Mouse (Mus musculus): ENCODE data around the gene Nudt2.
"Not testable (repeated sequence)": the region's sequence is repeated elsewhere in the genome, so short reads cannot be mapped to it uniquely, and the experiment has no call there.

- TF ChIP-seq POLR2A (IDR thresholded peaks at IDR 0.05; ENCODE audit: control insufficient read depth, extremely low read depth, insufficient read depth, low read length, poor library complexity); CTCF (IDR thresholded peaks at IDR 0.05; ENCODE audit: borderline replicate concordance, control insufficient read depth, extremely low read depth, insufficient read depth, low read length, poor library complexity): not testable (repeated sequence)
Observed at GRCm38 (mm10) chr4:41463051-41463738, 1.8 kb upstream of the Nudt2 start.

All from thymus, adult 2 months (tissue).